Mouse (Mus musculus): ENCODE data around the gene Sart3.

- TF ChIP-seq POLR2A (IDR thresholded peaks at IDR 0.05; ENCODE audit: low read depth, low read length) (no peak), CTCF (conservative IDR thresholded peaks at IDR 0.05; ENCODE audit: insufficient read depth, insufficient read length, low read depth, low read length) (no peak)
These were observed 7.9 kb upstream of the Sart3 start for GRCm38 (mm10) chr5:113780082-113780752.

All from kidney, adult 2 months (tissue).